Mouse (Mus musculus): ENCODE measurements around the gene Prr14l.
"Not testable (repeated sequence)": the region's sequence is repeated elsewhere in the genome, so short reads cannot be mapped to it uniquely, and the experiment has no call there.

- TF ChIP-seq CTCF (IDR thresholded peaks at IDR 0.05; ENCODE audit: borderline replicate concordance, control insufficient read depth, extremely low read depth, insufficient read depth, low read length, poor library complexity); POLR2A (IDR thresholded peaks at IDR 0.05; ENCODE audit: control insufficient read depth, extremely low read depth, insufficient read depth, low read length, poor library complexity): not testable (repeated sequence)
Measured at GRCm38 (mm10) chr5:32741377-32741776, 112.7 kb downstream of the Prr14l start.
